ENCODE assay signal across 8 mouse cellular contexts in the genomic region with DNA sequence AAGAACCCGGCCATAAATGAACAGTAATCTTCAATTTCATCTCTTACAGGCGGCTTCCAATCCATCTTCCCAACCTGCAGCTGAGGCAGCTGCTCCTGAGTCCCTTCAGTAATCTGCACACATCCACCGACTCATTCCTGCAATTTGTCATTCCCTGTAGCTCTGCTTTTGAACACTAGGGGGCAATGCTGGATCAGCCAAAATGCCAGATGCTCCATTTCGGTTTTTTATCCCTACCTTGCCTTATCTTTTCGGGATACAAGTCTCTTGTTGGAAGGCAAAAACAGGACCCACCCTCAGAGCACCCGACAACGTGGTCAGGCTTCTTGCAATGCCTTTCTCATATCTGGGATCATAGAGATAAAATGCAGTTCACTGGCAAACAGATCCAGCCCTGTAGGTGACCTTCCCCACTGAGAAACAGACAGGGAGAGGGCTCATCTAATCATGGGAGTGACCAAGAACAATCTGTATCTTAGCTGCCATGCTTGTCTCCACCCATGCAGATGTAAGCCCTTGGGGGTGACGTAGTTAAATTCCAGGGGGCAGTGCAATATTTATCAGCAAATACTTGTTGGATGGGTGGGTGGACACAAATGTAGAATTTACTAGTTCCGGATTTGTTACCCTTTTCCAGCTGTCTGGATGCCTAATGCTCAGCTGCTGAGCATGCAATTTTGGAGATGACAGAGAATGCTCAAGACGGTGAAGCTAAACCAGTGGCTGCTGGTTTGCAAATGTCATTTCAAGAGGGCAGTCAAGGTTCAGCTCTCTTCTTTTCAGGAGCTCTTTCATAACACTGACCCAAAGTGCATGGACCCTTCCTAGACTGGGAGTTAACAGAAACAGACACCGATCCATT.
DNase-seq lines count a peak whose midpoint lies in the region; TF ChIP-seq lines count a peak whose summit lies in the region.

No protein-coding gene starts in this region.

- peaks cover 19% of the 10 kb centered on the region for H3K4me1 ChIP-seq in midbrain, embryonic 10.5 days
- H3K4me1 ChIP-seq in small intestine, adult 2 months (ENCODE audit: control insufficient read depth, insufficient read depth, insufficient read length, low read length) = peaks cover 3% of the 10 kb centered on the region; the same call in 1 of the 2 replicates

- DNase-seq in urinary bladder, adult 18-20 months (ENCODE audit: low spot score in 2 of 2) = peak; percentile 25 to 55
- DNase-seq in urinary bladder, postnatal 10 days (ENCODE audit: low spot score) = no peak
- DNase-seq in embryo, embryonic 9.5 days (ENCODE audit: extremely low spot score) = peak; percentile 82
- DNase-seq in heart, adult 18-20 months = peak; percentile 40 to 83
- peak; percentile 66 for DNase-seq in kidney, adult 18-20 months
- DNase-seq in left cerebral cortex, postnatal 25 days (ENCODE audit: low spot score in 2 of 2) = peak; percentile 86 to 94
- DNase-seq in midbrain, embryonic 10.5 days (ENCODE audit: low spot score) = peak; percentile 74

- TF ChIP-seq POLR2A in small intestine, adult 2 months (IDR thresholded peaks at IDR 0.05; ENCODE audit: low read depth, low read length) = no peak

- intact Hi-C loops in left cerebral cortex, postnatal 25 days (cut with DNase I) = loop anchor here (1.0 to 5.0 kb wide), 4 partner anchors 88 to 503 kb away; no protein-coding TSS in a partner anchor

- no peak overlapping the region; the same call in 1 of the 2 replicates for H3K27ac ChIP-seq in midbrain, embryonic 10.5 days (replicated peaks)
- no peak overlapping the region for H3K27ac ChIP-seq in small intestine, adult 2 months (ENCODE audit: insufficient read depth, low read depth, low read length)

- H3K27me3 ChIP-seq in midbrain, embryonic 10.5 days (ENCODE audit: low read depth, poor library complexity, severe bottlenecking) = no peaks in the 10 kb centered on the region
- no peaks in the 10 kb centered on the region for H3K27me3 ChIP-seq in small intestine, adult 2 months (ENCODE audit: control insufficient read depth, insufficient read depth, low read length)

- no peaks in the 10 kb centered on the region for H3K9me3 ChIP-seq in midbrain, embryonic 10.5 days (replicated peaks)

- no peaks in the 10 kb centered on the region for H3K36me3 ChIP-seq in midbrain, embryonic 10.5 days
- no peaks in the 10 kb centered on the region for H3K36me3 ChIP-seq in small intestine, adult 2 months (ENCODE audit: control insufficient read depth, insufficient read depth, low read length)

- H3K4me3 ChIP-seq in midbrain, embryonic 10.5 days = no peak overlapping the region
- no peak overlapping the region for H3K4me3 ChIP-seq in small intestine, adult 2 months (ENCODE audit: low read depth, low read length)

- WGBS in midbrain, embryonic 10.5 days = 30% methylated on average over 11 of the region's 11 CpGs
- WGBS in small intestine, adult 2 months = 26% methylated on average over 11 of the region's 11 CpGs

- TF ChIP-seq CTCF in small intestine, adult 2 months (IDR thresholded peaks at IDR 0.05; ENCODE audit: extremely low read depth, insufficient read length, insufficient replicate concordance, low read depth, low read length) = peak; percentile 73; the same call in 1 of the 2 replicates
